Mouse (Mus musculus) right cerebral cortex, adult 18-20 months (tissue): ENCODE data around the gene Spin2c.

ENCODE experiments used
- DNase-seq: peaks from one replicate; pipeline ENCODE4 v3.0.0; 2022; ENCODE audit warnings: mixed read lengths

Spin2c gene

GRCm38 (mm10) chrX:153831951-153832561, at the start of gene Spin2c:
TSS of gene Spin2c (plus strand) at chrX:153832225.
- DNase-seq, result peak; percentile 56

- DNase-seq, result peak; percentile 2
Measured at GRCm38 (mm10) chrX:153832606-153833005, 581 bp downstream of the Spin2c start.
